Mouse (Mus musculus) neural tube, embryonic 13.5 days (tissue): ENCODE measurements around the gene Vmn1r215. TPM values are rescaled to one million over a fixed set of nuclear protein-coding genes. Genes with fewer than 3 reads are reported as not detected.
"Not testable (repeated sequence)": the region's sequence is repeated elsewhere in the genome, so short reads cannot be mapped to it uniquely, and the experiment has no call there.

ENCODE experiments used
- ATAC-seq: fragments of 200-750 bp; cut with Nextera tagmentation; 2 replicates; pipeline ENCODE4 v1.8.0; 2017; ENCODE audit warnings: low read depth, mild to moderate bottlenecking, moderate TSS enrichment, moderate library complexity
- H3K27ac ChIP-seq: fragments of 300-500 bp; sonication (generic); replicated peaks from 2 replicates; pipeline ENCODE4 v1.5.1; 2015; ENCODE audit warnings: moderate library complexity, mild to moderate bottlenecking, inconsistent platforms
- H3K27me3 ChIP-seq: fragments of 300-500 bp; sonication (generic); 2 replicates; pipeline ENCODE4 v1.6.1; 2015; ENCODE audit warnings: mild to moderate bottlenecking, inconsistent platforms
- H3K36me3 ChIP-seq: fragments of 300-500 bp; sonication (generic); 2 replicates; pipeline ENCODE4 v1.6.1; 2015; ENCODE audit warnings: mild to moderate bottlenecking, inconsistent platforms
- H3K4me1 ChIP-seq: fragments of 300-500 bp; sonication (generic); replicated peaks from 2 replicates; pipeline ENCODE4 v1.6.1; 2015; ENCODE audit warnings: inconsistent platforms
- H3K4me2 ChIP-seq: fragments of 300-500 bp; sonication (generic); 2 replicates; pipeline ENCODE4 v1.6.1; 2015; ENCODE audit warnings: inconsistent platforms, mild to moderate bottlenecking, moderate library complexity
- H3K4me3 ChIP-seq: fragments of 300-500 bp; sonication (generic); 2 replicates; pipeline ENCODE4 v1.5.1; 2015; ENCODE audit warnings: mild to moderate bottlenecking, inconsistent platforms
- H3K9ac ChIP-seq: fragments of 300-500 bp; sonication (generic); 2 replicates; pipeline ENCODE4 v1.6.1; 2015; ENCODE audit warnings: moderate library complexity, mild to moderate bottlenecking, inconsistent platforms
- H3K9me3 ChIP-seq: fragments of 300-500 bp; sonication (generic); 2 replicates; pipeline ENCODE4 v1.6.1; 2016; ENCODE audit warnings: inconsistent platforms
- WGBS: fragments of 180-500 bp; shearing (Covaris S2); methylation state at CpG from one replicate; pipeline ENCODE4 v1.1.7; 2015; 5-methylcytosine and 5-hydroxymethylcytosine counted together
- polyA plus RNA-seq: library from polyadenylated mRNA; unstranded; fragments of >200 nt; fragmentation: Nextera tagmentation; extraction: Ambion mirVana; gene quantifications from 2 replicates; pipeline ENCODE4 v1.2.1, GENCODE M21; 2015

The Vmn1r215 gene
- polyA plus RNA-seq = not detected in 2 replicates

- no peak for ATAC-seq
- WGBS = 71% methylated on average over 1 of the region's 1 CpGs
- no peak within 1 kb of the TSS for H3K4me2 ChIP-seq
Measured at GRCm38 (mm10) chr13:23067725-23068124, at the start of gene Vmn1r215. Gene Vmn1r215 (plus strand): TSS chr13:23068025.

GRCm38 (mm10) chr13:23018158-23018557 is 49.7 kb upstream of the Vmn1r215 start:
- ATAC-seq = no peak
- no peak overlapping the region for H3K4me3 ChIP-seq
- H3K27ac ChIP-seq = no peak overlapping the region
- H3K9me3 ChIP-seq = no peaks in the 10 kb centered on the region
- no peaks in the 10 kb centered on the region for H3K36me3 ChIP-seq
- no peaks in the 10 kb centered on the region for H3K27me3 ChIP-seq
- H3K9ac ChIP-seq = no peak overlapping the region
- no peaks in the 10 kb centered on the region for H3K4me1 ChIP-seq
- H3K4me2 ChIP-seq = no peak overlapping the region

More at GRCm38 (mm10) chr13:23067725-23068124, at the start of gene Vmn1r215:
- no peak within 1 kb of the TSS for H3K4me3 ChIP-seq
- no peak within 1 kb of the TSS for H3K27ac ChIP-seq
- H3K36me3 ChIP-seq = no peaks in the 10 kb centered on the region
- no peaks in the 10 kb centered on the region for H3K9me3 ChIP-seq
- no peak within 1 kb of the TSS for H3K9ac ChIP-seq
- H3K27me3 ChIP-seq = no peaks in the 10 kb centered on the region
- no peaks in the 10 kb centered on the region for H3K4me1 ChIP-seq

- Histone ChIP-seq H3K27me3 (no peaks in the 10 kb centered on the region), H3K4me2 (no peak overlapping the region), H3K4me3 (no peak overlapping the region), H3K4me1 (no peaks in the 10 kb centered on the region), H3K27ac (no peak overlapping the region), H3K36me3 (no peaks in the 10 kb centered on the region), H3K9me3 (no peaks in the 10 kb centered on the region), H3K9ac (no peak overlapping the region)
- no peak for ATAC-seq
Measured at GRCm38 (mm10) chr13:23024812-23025211, 43.0 kb upstream of the Vmn1r215 start.

GRCm38 (mm10) chr13:23030118-23030517 is 37.7 kb upstream of the Vmn1r215 start, which contains the start of gene Vmn1r214:
Gene Vmn1r214 (plus strand): TSS chr13:23030418.
- Histone ChIP-seq H3K4me2 (no peak within 1 kb of the TSS), H3K27me3 (no peaks in the 10 kb centered on the region), H3K9ac (no peak within 1 kb of the TSS), H3K36me3 (no peaks in the 10 kb centered on the region), H3K4me3 (no peak within 1 kb of the TSS), H3K4me1 (no peaks in the 10 kb centered on the region), H3K9me3 (no peaks in the 10 kb centered on the region), H3K27ac (no peak within 1 kb of the TSS)
- 76% methylated on average over 3 of the region's 3 CpGs for WGBS
- no peak for ATAC-seq

- Histone ChIP-seq H3K4me1 (no peaks in the 10 kb centered on the region), H3K4me3 (no peak overlapping the region), H3K36me3 (no peaks in the 10 kb centered on the region), H3K9ac (no peak overlapping the region), H3K9me3 (no peaks in the 10 kb centered on the region), H3K27me3 (no peaks in the 10 kb centered on the region), H3K4me2 (no peak overlapping the region), H3K27ac (no peak overlapping the region)
- 44% methylated on average over 1 of the region's 1 CpGs for WGBS
- ATAC-seq = no peak
Measured at GRCm38 (mm10) chr13:23057778-23058177, 10.0 kb upstream of the Vmn1r215 start.

GRCm38 (mm10) chr13:23069312-23069711 is 1.5 kb downstream of the Vmn1r215 start:
- Histone ChIP-seq H3K9me3 (no peaks in the 10 kb centered on the region), H3K36me3 (no peaks in the 10 kb centered on the region), H3K4me3 (no peak overlapping the region), H3K4me1 (no peaks in the 10 kb centered on the region), H3K4me2 (no peak overlapping the region), H3K27ac (no peak overlapping the region), H3K9ac (no peak overlapping the region), H3K27me3 (no peaks in the 10 kb centered on the region)
- whole genome bisulfite sequencing = 91% methylated on average over 2 of the region's 2 CpGs
- ATAC-seq = no peak

- no peak for ATAC-seq
- Histone ChIP-seq H3K27me3 (no peaks in the 10 kb centered on the region), H3K9ac (no peak overlapping the region), H3K27ac (no peak overlapping the region), H3K4me2 (no peak overlapping the region), H3K9me3 (no peaks in the 10 kb centered on the region), H3K4me3 (no peak overlapping the region), H3K36me3 (no peaks in the 10 kb centered on the region), H3K4me1 (no peaks in the 10 kb centered on the region)
- WGBS = 90% methylated on average over 4 of the region's 4 CpGs
Measured at GRCm38 (mm10) chr13:23094386-23094785, 26.6 kb downstream of the Vmn1r215 start.

- not testable (repeated sequence) for H3K36me3 ChIP-seq, H3K27ac ChIP-seq, H3K9ac ChIP-seq, ATAC-seq, H3K4me3 ChIP-seq, H3K4me1 ChIP-seq, H3K9me3 ChIP-seq, H3K27me3 ChIP-seq, H3K4me2 ChIP-seq
- WGBS = 77% methylated on average over 1 of the region's 1 CpGs
Measured at GRCm38 (mm10) chr13:23118126-23118525, 50.3 kb downstream of the Vmn1r215 start, which contains the start of gene Vmn1r217. Gene Vmn1r217 (minus strand): TSS chr13:23118226.

- Histone ChIP-seq H3K9ac (no peak overlapping the region), H3K27me3 (no peaks in the 10 kb centered on the region), H3K9me3 (no peaks in the 10 kb centered on the region), H3K4me2 (no peak overlapping the region), H3K27ac (no peak overlapping the region), H3K4me3 (no peak overlapping the region), H3K4me1 (no peaks in the 10 kb centered on the region), H3K36me3 (no peaks in the 10 kb centered on the region)
- ATAC-seq = no peak
- 93% methylated on average over 2 of the region's 2 CpGs for WGBS
Measured at GRCm38 (mm10) chr13:23120611-23121010, 52.8 kb downstream of the Vmn1r215 start.

Other genes starting within 250 kb of the Vmn1r215 start
- not detected in 2 replicates for gene Vmn1r210, start 236.7 kb upstream of the Vmn1r215 start, polyA plus RNA-seq
- gene Vmn1r211, start 210.5 kb upstream of the Vmn1r215 start, polyA plus RNA-seq = not detected in 2 replicates
- not detected in 2 replicates for gene Vmn1r212, start 183.8 kb upstream of the Vmn1r215 start, polyA plus RNA-seq
- gene Vmn1r213, start 60.4 kb upstream of the Vmn1r215 start, polyA plus RNA-seq = not detected in 2 replicates
- not detected in 2 replicates for gene Vmn1r214, start 37.6 kb upstream of the Vmn1r215 start, polyA plus RNA-seq
- gene Vmn1r217, start 50.2 kb downstream of the Vmn1r215 start, polyA plus RNA-seq = not detected in 2 replicates
- gene Vmn1r218, start 65.1 kb downstream of the Vmn1r215 start, polyA plus RNA-seq = not detected in 2 replicates
- gene Vmn1r219, start 91.3 kb downstream of the Vmn1r215 start, polyA plus RNA-seq = not detected in 2 replicates
- gene Vmn1r220, start 120.0 kb downstream of the Vmn1r215 start, polyA plus RNA-seq = not detected in 2 replicates
- not detected in 2 replicates for gene Vmn1r221, start 146.1 kb downstream of the Vmn1r215 start, polyA plus RNA-seq
- gene Vmn1r222, start 167.9 kb downstream of the Vmn1r215 start, polyA plus RNA-seq = not detected in 2 replicates
- not detected in 2 replicates for gene Vmn1r223, start 179.1 kb downstream of the Vmn1r215 start, polyA plus RNA-seq